Mouse (Mus musculus): ENCODE data around the gene Elavl3.

DNA sequence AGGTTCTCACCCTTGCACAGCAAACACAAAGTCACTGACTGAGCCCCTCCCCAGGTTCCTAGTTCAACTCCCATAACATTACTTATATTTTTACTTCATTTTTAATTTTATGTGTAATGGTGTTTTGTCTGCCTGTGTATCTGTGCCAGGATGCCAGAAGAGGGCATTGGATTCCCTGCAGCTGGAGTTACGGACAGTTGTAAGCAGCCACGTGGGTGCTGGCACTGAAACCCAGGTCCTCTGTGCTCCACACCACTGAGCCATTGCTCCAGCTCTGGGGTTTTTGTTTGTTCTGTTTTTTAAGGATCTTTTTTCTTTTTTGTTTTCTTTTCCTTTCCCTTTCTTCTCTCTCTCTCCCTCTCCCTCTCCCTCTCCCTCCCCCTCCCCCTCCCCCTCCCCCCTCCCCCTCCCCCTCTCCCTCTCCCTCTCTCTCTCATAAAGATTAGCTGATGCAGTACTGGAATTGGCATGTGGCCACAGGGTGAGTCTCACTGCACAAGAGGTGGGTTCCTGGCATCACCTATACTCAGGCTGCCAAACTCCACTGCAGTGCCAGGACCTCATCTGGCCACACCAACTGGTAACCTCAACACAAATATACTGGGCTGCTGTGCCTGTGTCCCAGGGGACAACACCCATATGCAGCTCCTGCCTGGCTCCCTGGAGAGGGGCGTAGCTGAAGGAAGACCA lies 55.5 kb downstream of the Elavl3 start:
- TF ChIP-seq POLR2A (IDR thresholded peaks at IDR 0.05; ENCODE audit: low read depth, low read length), result no peak
- no peak for TF ChIP-seq CTCF (conservative IDR thresholded peaks at IDR 0.05; ENCODE audit: insufficient read depth, insufficient read length, low read depth, low read length)

All from kidney, adult 2 months (tissue).